Mouse (Mus musculus) hindbrain, postnatal 0 days (tissue): ENCODE measurements around the gene St3gal5. TPM values are rescaled to one million over a fixed set of nuclear protein-coding genes. Genes with fewer than 3 reads are reported as not detected.

Source experiments
- ATAC-seq: fragments of 200-750 bp; cut with Nextera tagmentation; 2 replicates; pipeline ENCODE4 v1.8.0; 2017; ENCODE audit warnings: mild to moderate bottlenecking, moderate TSS enrichment, moderate library complexity
- DNase-seq: peaks from one replicate; pipeline ENCODE4 v3.0.0-alpha.2; 2015; ENCODE audit warnings: low spot score
- H3K27ac ChIP-seq: fragments of 300-500 bp; sonication (generic); 2 replicates; pipeline ENCODE4 v1.5.1; 2014; ENCODE audit warnings: mild to moderate bottlenecking
- H3K27me3 ChIP-seq: fragments of 300-500 bp; sonication (generic); 2 replicates; pipeline ENCODE4 v1.6.1; 2014; ENCODE audit warnings: low read length, mixed read lengths; ENCODE audit not compliant: insufficient read depth
- H3K36me3 ChIP-seq: fragments of 300-500 bp; sonication (generic); 2 replicates; pipeline ENCODE4 v1.6.1; 2014; ENCODE audit warnings: low read length, mixed read lengths; ENCODE audit not compliant: insufficient read depth
- H3K4me1 ChIP-seq: fragments of 300-500 bp; sonication (generic); 2 replicates; pipeline ENCODE4 v1.6.1; 2014; ENCODE audit warnings: antibody characterized with exemption, low read length, mixed read lengths; ENCODE audit not compliant: insufficient read depth
- H3K4me2 ChIP-seq: fragments of 300-500 bp; sonication (generic); 2 replicates; pipeline ENCODE4 v1.6.1; 2014; ENCODE audit warnings: low read depth, mild to moderate bottlenecking, low read length, moderate library complexity, mixed read lengths
- H3K4me3 ChIP-seq: fragments of 300-500 bp; sonication (generic); 2 replicates; pipeline ENCODE4 v1.5.1; 2014; ENCODE audit warnings: low read length
- H3K9ac ChIP-seq: fragments of 300-500 bp; sonication (generic); replicated peaks from 2 replicates; pipeline ENCODE4 v1.6.1; 2014; ENCODE audit warnings: mild to moderate bottlenecking, low read length, moderate library complexity, mixed read lengths
- H3K9me3 ChIP-seq: fragments of 300-500 bp; sonication (generic); 2 replicates; pipeline ENCODE4 v1.6.1; 2016; ENCODE audit warnings: low read length, mixed read lengths
- CTCF ChIP-seq: IDR thresholded peaks from 2 replicates; pipeline ENCODE4 v1.5.1; 2016; ENCODE audit warnings: antibody characterized with exemption, control low read depth, low read depth
- WGBS: fragments of 180-500 bp; shearing (Covaris S2); extraction: QIAGEN DNeasy Blood & Tissue Kit; methylation state at CpG from one replicate; pipeline ENCODE4 v1.1.7; 2014; 5-methylcytosine and 5-hydroxymethylcytosine counted together
- polyA plus RNA-seq: library from polyadenylated mRNA; unstranded; fragments of >200 nt; fragmentation: Nextera tagmentation; extraction: Ambion mirVana; gene quantifications from 2 replicates; pipeline ENCODE4 v1.2.1, GENCODE M21; 2015
- total RNA-seq: library from RNA; depleted of rRNA; stranded (reverse); fragments of >200 nt; gene quantifications from 2 replicates; pipeline ENCODE4 v1.2.3, GENCODE M21; 2014; rRNA removed

The St3gal5 gene
- total and polyA plus RNA-seq, 2 experiments from 2014 or later: 23.5 to 59.8 TPM

DNA sequence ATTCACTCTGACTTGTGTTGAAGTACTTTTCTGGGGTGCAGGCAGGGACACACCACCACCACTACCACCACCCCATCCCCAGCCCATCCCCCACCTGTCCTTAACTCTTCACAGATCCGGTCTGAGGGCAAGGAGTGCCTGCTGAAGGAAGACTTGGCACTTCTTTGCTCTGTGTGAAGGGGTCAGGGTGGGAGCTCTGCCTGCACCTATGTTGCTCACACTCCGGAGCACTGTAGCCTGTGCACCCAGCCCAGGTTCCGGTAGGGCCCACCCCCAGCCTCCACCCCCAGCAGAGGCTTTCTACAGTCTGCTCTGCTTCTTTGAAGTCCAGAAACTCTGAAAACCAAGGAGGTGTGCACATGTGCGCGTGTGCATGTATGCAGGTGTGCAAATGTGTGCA lies 93.2 kb downstream of the St3gal5 start:
- Histone ChIP-seq H3K9ac (no peak overlapping the region), H3K4me3 (no peak overlapping the region), H3K27me3 (0 out of 2 replicates have a peak, but pooled peaks cover 6% of the 10 kb centered on the region), H3K4me1 (peaks cover 9% of the 10 kb centered on the region), H3K4me2 (no peak overlapping the region), H3K36me3 (no peaks in the 10 kb centered on the region), H3K27ac (no peak overlapping the region), H3K9me3 (no peaks in the 10 kb centered on the region)
- WGBS: 71% methylated on average over 5 of the region's 5 CpGs
- DNase-seq: no peak
- no peak for ATAC-seq
- TF ChIP-seq CTCF: no peak

DNA sequence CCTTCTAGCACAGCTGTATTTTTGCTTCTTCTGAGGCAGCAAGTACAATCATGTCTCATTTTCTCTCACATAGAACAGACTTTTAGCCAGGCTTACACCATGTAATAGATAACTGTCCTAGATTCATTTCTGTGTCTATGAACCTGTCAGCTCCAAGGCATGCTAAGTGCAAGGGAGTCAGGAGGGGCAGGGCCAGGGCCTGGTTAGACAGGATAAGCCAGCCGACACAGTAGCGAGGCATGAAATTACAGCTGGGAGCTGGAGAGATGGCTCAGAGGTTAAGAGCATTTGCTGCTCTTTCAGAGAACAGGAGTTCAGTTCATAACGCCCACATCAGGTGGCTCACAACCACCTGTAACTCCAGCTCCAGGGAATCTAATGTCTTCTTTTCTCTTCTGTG lies 99.3 kb downstream of the St3gal5 start:
- Histone ChIP-seq H3K4me3 (no peak overlapping the region), H3K4me2 (no peak overlapping the region), H3K36me3 (no peaks in the 10 kb centered on the region), H3K9ac (no peak overlapping the region), H3K27me3 (0 out of 2 replicates have a peak, but pooled peaks cover 6% of the 10 kb centered on the region), H3K4me1 (no peaks in the 10 kb centered on the region), H3K27ac (no peak overlapping the region), H3K9me3 (no peaks in the 10 kb centered on the region)
- ATAC-seq (no peak), DNase-seq (no peak)
- no peak for TF ChIP-seq CTCF
- WGBS: 81% methylated on average over 3 of the region's 3 CpGs

DNA sequence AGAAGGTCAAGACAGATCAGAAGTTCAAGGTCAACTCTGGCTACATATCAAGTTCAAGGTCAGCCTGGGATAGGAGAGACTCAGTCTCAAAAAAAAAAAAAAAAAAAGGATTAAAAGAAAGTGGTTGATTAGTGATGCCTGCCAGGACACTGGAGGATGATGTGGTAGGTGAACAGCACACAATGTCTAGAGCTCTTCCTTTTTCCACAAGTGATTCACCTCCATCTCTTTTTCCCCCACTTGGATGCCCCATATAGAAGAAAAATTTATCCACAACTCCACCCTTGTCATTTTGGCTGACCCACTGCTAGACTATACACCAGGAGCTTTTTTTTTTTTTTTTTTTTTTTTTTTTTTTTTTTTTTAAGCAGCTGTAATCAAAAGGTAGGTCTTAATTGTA lies 100.1 kb downstream of the St3gal5 start:
- H3K4me2 ChIP-seq: no peak overlapping the region
- 0 out of 2 replicates have a peak, but pooled peaks cover 6% of the 10 kb centered on the region for H3K27me3 ChIP-seq
- H3K27ac ChIP-seq: no peak overlapping the region
- no peak for TF ChIP-seq CTCF
- DNase-seq (no peak), ATAC-seq (no peak)
- no peaks in the 10 kb centered on the region for H3K4me1 ChIP-seq
- no peaks in the 10 kb centered on the region for H3K36me3 ChIP-seq
- no peak overlapping the region for H3K9ac ChIP-seq
- H3K9me3 ChIP-seq: no peaks in the 10 kb centered on the region
- no peak overlapping the region for H3K4me3 ChIP-seq

DNA sequence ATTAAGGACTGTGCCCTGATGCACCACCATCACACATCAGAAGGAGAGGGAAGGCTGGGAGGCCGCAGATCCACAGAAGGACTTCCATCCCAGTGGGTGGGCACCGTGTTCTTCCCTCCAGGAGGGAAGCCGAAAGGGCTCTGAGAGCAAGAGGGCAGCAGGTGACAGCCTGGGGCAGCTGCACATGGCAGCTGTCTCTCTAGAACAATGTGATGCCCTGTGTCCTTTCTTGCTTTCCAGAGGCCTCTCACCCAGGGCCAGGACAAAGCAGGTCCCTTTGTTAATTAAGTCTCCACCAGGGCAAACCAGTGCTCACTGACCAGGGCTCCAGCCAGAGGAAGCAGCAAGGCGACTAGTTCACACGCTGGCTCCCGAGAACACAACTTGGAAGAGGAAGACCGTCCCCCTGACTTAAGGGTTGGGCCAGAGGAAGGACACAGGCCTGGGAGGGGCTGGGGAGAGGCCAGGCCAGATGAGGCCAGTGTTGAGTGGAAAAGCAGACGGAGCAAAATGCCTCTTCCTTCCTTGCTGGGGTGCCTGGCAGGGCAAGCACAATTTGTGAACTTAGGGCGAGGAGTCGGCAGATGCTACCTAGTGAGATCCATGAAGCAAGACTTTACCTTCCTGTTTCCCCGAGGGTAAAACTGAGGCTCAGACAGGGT lies 103.3 kb downstream of the St3gal5 start:
- 42% methylated on average over 11 of the region's 11 CpGs for WGBS
- no peak overlapping the region for H3K4me2 ChIP-seq
- H3K4me1 ChIP-seq: no peaks in the 10 kb centered on the region
- no peak overlapping the region for H3K27ac ChIP-seq
- no peaks in the 10 kb centered on the region for H3K36me3 ChIP-seq
- ATAC-seq (no peak), DNase-seq (no peak)
- no peak overlapping the region for H3K9ac ChIP-seq
- H3K9me3 ChIP-seq: no peaks in the 10 kb centered on the region
- TF ChIP-seq CTCF: no peak
- H3K4me3 ChIP-seq: no peak overlapping the region
- H3K27me3 ChIP-seq: 0 out of 2 replicates have a peak, but pooled peaks cover 2% of the 10 kb centered on the region

DNA sequence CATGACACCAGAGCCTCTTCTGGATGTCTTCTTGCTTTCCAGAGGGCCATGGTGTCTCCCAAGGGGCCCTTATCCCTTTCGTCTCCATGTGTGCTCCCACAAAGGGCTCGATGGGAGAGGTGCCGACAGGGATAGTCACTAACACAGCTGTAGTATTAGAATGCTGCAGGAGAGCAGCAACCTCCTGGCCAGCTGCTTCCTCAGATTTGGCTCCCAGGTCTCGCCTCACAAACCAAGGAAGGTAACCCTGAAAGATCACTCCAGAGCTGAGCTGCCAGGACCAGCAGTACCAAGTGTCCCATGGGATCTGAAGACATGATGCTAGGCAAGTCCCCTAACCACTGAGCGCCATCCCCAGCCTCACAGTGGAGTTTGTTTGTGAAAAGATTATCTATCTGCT lies 105.3 kb downstream of the St3gal5 start:
- no peak for DNase-seq
- WGBS: 82% methylated on average over 5 of the region's 5 CpGs

DNA sequence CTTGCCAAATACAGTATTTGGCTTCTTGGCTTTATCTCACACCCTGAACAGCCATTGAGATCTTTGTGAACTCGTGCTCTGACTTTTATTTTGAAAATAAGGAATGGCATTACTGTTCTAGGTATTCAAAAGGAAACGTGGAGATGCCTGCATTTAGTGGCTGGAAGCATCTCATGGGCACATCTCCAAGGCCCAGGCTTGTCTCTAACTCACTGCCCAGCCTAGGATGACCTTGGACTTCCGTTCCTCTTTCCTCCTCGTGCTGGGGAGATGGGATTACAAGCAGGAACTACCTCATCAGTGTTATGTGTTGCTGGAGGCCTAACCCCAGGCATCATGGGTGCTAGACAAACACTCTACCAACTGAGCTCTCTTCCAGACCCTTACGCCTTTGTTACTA lies 105.9 kb downstream of the St3gal5 start:
- no peaks in the 10 kb centered on the region for H3K27me3 ChIP-seq
- H3K4me2 ChIP-seq: no peak overlapping the region
- H3K9ac ChIP-seq: no peak overlapping the region
- no peak overlapping the region for H3K4me3 ChIP-seq
- no peaks in the 10 kb centered on the region for H3K36me3 ChIP-seq
- no peak for DNase-seq
- 77% methylated on average over 5 of the region's 5 CpGs for WGBS
- no peak for TF ChIP-seq CTCF
- H3K4me1 ChIP-seq: no peaks in the 10 kb centered on the region
- H3K9me3 ChIP-seq: no peaks in the 10 kb centered on the region
- ATAC-seq: no peak
- no peak overlapping the region for H3K27ac ChIP-seq

More for the DNA sequence above, 105.3 kb downstream of the St3gal5 start:
- H3K4me1 ChIP-seq: no peaks in the 10 kb centered on the region
- no peak overlapping the region for H3K27ac ChIP-seq
- H3K36me3 ChIP-seq: no peaks in the 10 kb centered on the region
- no peak overlapping the region for H3K4me3 ChIP-seq
- no peak for ATAC-seq
- H3K4me2 ChIP-seq: no peak overlapping the region
- no peak overlapping the region for H3K9ac ChIP-seq
- no peaks in the 10 kb centered on the region for H3K27me3 ChIP-seq
- no peak for TF ChIP-seq CTCF
- H3K9me3 ChIP-seq: no peaks in the 10 kb centered on the region

Other genes with a start within 250 kb of the St3gal5 start
- 34.3 and 38.1 TPM in 2 replicates for gene Ptcd3, start 188.8 kb upstream of the St3gal5 start, total RNA-seq
- gene Ptcd3, start 188.8 kb upstream of the St3gal5 start, polyA plus RNA-seq: 58.0 and 61.5 TPM in 2 replicates
- gene Polr1a, start 188.5 kb upstream of the St3gal5 start, total RNA-seq: 22.3 and 45.4 TPM in 2 replicates
- 13.1 and 15.0 TPM in 2 replicates for gene Polr1a, start 188.5 kb upstream of the St3gal5 start, polyA plus RNA-seq
- gene Atoh8, start 138.0 kb downstream of the St3gal5 start, total RNA-seq: 6.5 and 8.1 TPM in 2 replicates
- 3.8 and 5.2 TPM in 2 replicates for gene Atoh8, start 138.0 kb downstream of the St3gal5 start, polyA plus RNA-seq
- 1.4 TPM in 1 of 2 replicates, not detected in the other for gene Sftpb, start 207.0 kb downstream of the St3gal5 start, total RNA-seq
- 0.18 and 0.29 TPM in 2 replicates for gene Sftpb, start 207.0 kb downstream of the St3gal5 start, polyA plus RNA-seq
- 59.3 and 64.6 TPM in 2 replicates for gene Usp39, start 247.6 kb downstream of the St3gal5 start, total RNA-seq
- gene Usp39, start 247.6 kb downstream of the St3gal5 start, polyA plus RNA-seq: 33.1 and 34.1 TPM in 2 replicates
- gene 0610030E20Rik, start 249.7 kb downstream of the St3gal5 start, total RNA-seq: 8.7 and 12.3 TPM in 2 replicates
- gene 0610030E20Rik, start 249.7 kb downstream of the St3gal5 start, polyA plus RNA-seq: 15.2 and 15.9 TPM in 2 replicates